Mouse (Mus musculus): ENCODE measurements around the gene Gjb4. TPM values are rescaled to one million over a fixed set of nuclear protein-coding genes. Genes with fewer than 3 reads are reported as not detected.

Gjb4 gene
- polyA plus RNA-seq, 2 experiments = 0.08 to 0.25 TPM

DNA sequence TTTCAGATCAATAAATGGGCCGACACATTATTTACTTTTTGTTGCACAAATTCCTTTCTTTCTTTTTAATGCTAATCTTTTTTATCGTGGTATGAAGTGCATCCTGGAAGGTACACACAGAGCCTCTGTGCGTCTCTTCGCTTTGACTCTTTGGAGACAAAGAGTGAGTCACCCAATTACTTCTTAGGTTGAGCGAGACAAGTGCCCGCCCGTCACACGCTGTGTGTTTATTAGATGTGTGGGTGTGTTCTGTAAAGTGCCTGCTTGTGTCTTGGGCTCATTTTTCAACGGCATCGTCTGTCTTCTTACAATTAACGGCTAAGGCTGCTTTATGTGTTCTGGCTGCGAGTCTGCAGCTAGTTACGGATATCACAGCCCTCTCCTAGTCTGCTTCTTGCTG lies 35.8 kb upstream of the Gjb4 start:
- H3K4me1 ChIP-seq (ENCODE audit: control insufficient read depth, insufficient read depth, low read length) = no peaks in the 10 kb centered on the region
- H3K27me3 ChIP-seq (ENCODE audit: control insufficient read depth, insufficient read depth, low read length) = no peaks in the 10 kb centered on the region
- no peak overlapping the region for H3K9ac ChIP-seq (ENCODE audit: low read depth, low read length, severe bottlenecking)
- 15% methylated on average over 13 of the region's 13 CpGs for whole genome bisulfite sequencing
- no peak overlapping the region for H3K4me3 ChIP-seq (replicated peaks; ENCODE audit: low read length)
- no peak overlapping the region for H3K27ac ChIP-seq (replicated peaks; ENCODE audit: low read depth, low read length)
- H3K36me3 ChIP-seq (ENCODE audit: control insufficient read depth, insufficient read depth, low read length) = no peaks in the 10 kb centered on the region
- no peak overlapping the region for H3K4me2 ChIP-seq (replicated peaks; ENCODE audit: low read depth, low read length, severe bottlenecking)
- no peak for TF ChIP-seq POLR2A (IDR thresholded peaks at IDR 0.05; ENCODE audit: borderline replicate concordance, extremely low read depth, insufficient read depth, insufficient read length)
- ATAC-seq (ENCODE audit: low FRiP score, low read depth) (no peak), DNase-seq (ENCODE audit: low spot score) (no peak)
- 0 out of 2 replicates have a peak, but pooled peaks cover 4% of the 10 kb centered on the region for H3K9me3 ChIP-seq (ENCODE audit: control insufficient read depth, low read length)

- Histone ChIP-seq H3K4me3 (replicated peaks; ENCODE audit: low read length) (no peak overlapping the region), H3K36me3 (ENCODE audit: control insufficient read depth, insufficient read depth, low read length) (no peaks in the 10 kb centered on the region), H3K27ac (replicated peaks; ENCODE audit: low read depth, low read length) (no peak overlapping the region), H3K9me3 (ENCODE audit: control insufficient read depth, low read length) (no peaks in the 10 kb centered on the region), H3K9ac (ENCODE audit: low read depth, low read length, severe bottlenecking) (no peak overlapping the region), H3K4me2 (replicated peaks; ENCODE audit: low read depth, low read length, severe bottlenecking) (no peak overlapping the region), H3K4me1 (ENCODE audit: control insufficient read depth, insufficient read depth, low read length) (no peaks in the 10 kb centered on the region), H3K27me3 (ENCODE audit: control insufficient read depth, insufficient read depth, low read length) (no peaks in the 10 kb centered on the region)
- TF ChIP-seq POLR2A (IDR thresholded peaks at IDR 0.05; ENCODE audit: borderline replicate concordance, extremely low read depth, insufficient read depth, insufficient read length) = no peak
- ATAC-seq (ENCODE audit: low FRiP score, low read depth) (no peak), DNase-seq (ENCODE audit: low spot score) (no peak)
- 26% methylated on average over 4 of the region's 4 CpGs for WGBS
Measured at GRCm38 (mm10) chr4:127377344-127377743, 23.5 kb upstream of the Gjb4 start.

GRCm38 (mm10) chr4:127375541-127376177 lies 21.8 kb upstream of the Gjb4 start:
- no peak overlapping the region for H3K4me3 ChIP-seq (replicated peaks; ENCODE audit: low read length)

GRCm38 (mm10) chr4:127374645-127375044 lies 20.8 kb upstream of the Gjb4 start:
- no peak overlapping the region for H3K9ac ChIP-seq (ENCODE audit: low read depth, low read length, severe bottlenecking)
- H3K36me3 ChIP-seq (ENCODE audit: control insufficient read depth, insufficient read depth, low read length) = no peaks in the 10 kb centered on the region
- H3K4me1 ChIP-seq (ENCODE audit: control insufficient read depth, insufficient read depth, low read length) = no peaks in the 10 kb centered on the region
- H3K4me3 ChIP-seq (replicated peaks; ENCODE audit: low read length) = no peak overlapping the region
- no peaks in the 10 kb centered on the region for H3K27me3 ChIP-seq (ENCODE audit: control insufficient read depth, insufficient read depth, low read length)
- no peaks in the 10 kb centered on the region for H3K9me3 ChIP-seq (ENCODE audit: control insufficient read depth, low read length)
- no peak for ATAC-seq (ENCODE audit: low FRiP score, low read depth)
- no peak for TF ChIP-seq POLR2A (IDR thresholded peaks at IDR 0.05; ENCODE audit: borderline replicate concordance, extremely low read depth, insufficient read depth, insufficient read length)
- H3K27ac ChIP-seq (replicated peaks; ENCODE audit: low read depth, low read length) = no peak overlapping the region
- DNase-seq (ENCODE audit: low spot score) = no peak
- H3K4me2 ChIP-seq (replicated peaks; ENCODE audit: low read depth, low read length, severe bottlenecking) = no peak overlapping the region
- WGBS = 82% methylated on average over 4 of the region's 4 CpGs

More at GRCm38 (mm10) chr4:127375541-127376177, 21.8 kb upstream of the Gjb4 start:
- ATAC-seq (ENCODE audit: low FRiP score, low read depth) (no peak), DNase-seq (ENCODE audit: low spot score) (no peak)
- Histone ChIP-seq H3K27ac (replicated peaks; ENCODE audit: low read depth, low read length) (no peak overlapping the region), H3K4me1 (ENCODE audit: control insufficient read depth, insufficient read depth, low read length) (no peaks in the 10 kb centered on the region), H3K4me2 (replicated peaks; ENCODE audit: low read depth, low read length, severe bottlenecking) (no peak overlapping the region), H3K27me3 (ENCODE audit: control insufficient read depth, insufficient read depth, low read length) (no peaks in the 10 kb centered on the region), H3K9ac (ENCODE audit: low read depth, low read length, severe bottlenecking) (no peak overlapping the region), H3K9me3 (ENCODE audit: control insufficient read depth, low read length) (no peaks in the 10 kb centered on the region), H3K36me3 (ENCODE audit: control insufficient read depth, insufficient read depth, low read length) (no peaks in the 10 kb centered on the region)
- TF ChIP-seq POLR2A (IDR thresholded peaks at IDR 0.05; ENCODE audit: borderline replicate concordance, extremely low read depth, insufficient read depth, insufficient read length) = no peak
- 89% methylated on average over 17 of the region's 17 CpGs for WGBS

GRCm38 (mm10) chr4:127373491-127373890 lies 19.6 kb upstream of the Gjb4 start:
- 70% methylated on average over 8 of the region's 8 CpGs for WGBS
- no peak overlapping the region for H3K4me2 ChIP-seq (replicated peaks; ENCODE audit: low read depth, low read length, severe bottlenecking)
- no peak overlapping the region for H3K27ac ChIP-seq (replicated peaks; ENCODE audit: low read depth, low read length)
- H3K9me3 ChIP-seq (ENCODE audit: control insufficient read depth, low read length) = no peaks in the 10 kb centered on the region
- DNase-seq (ENCODE audit: low spot score) (no peak), ATAC-seq (ENCODE audit: low FRiP score, low read depth) (no peak)
- no peak for TF ChIP-seq POLR2A (IDR thresholded peaks at IDR 0.05; ENCODE audit: borderline replicate concordance, extremely low read depth, insufficient read depth, insufficient read length)
- no peak overlapping the region for H3K4me3 ChIP-seq (replicated peaks; ENCODE audit: low read length)
- H3K27me3 ChIP-seq (ENCODE audit: control insufficient read depth, insufficient read depth, low read length) = no peaks in the 10 kb centered on the region
- no peaks in the 10 kb centered on the region for H3K36me3 ChIP-seq (ENCODE audit: control insufficient read depth, insufficient read depth, low read length)
- H3K4me1 ChIP-seq (ENCODE audit: control insufficient read depth, insufficient read depth, low read length) = no peaks in the 10 kb centered on the region
- H3K9ac ChIP-seq (ENCODE audit: low read depth, low read length, severe bottlenecking) = no peak overlapping the region

Measured in limb, embryonic 14.5 days (tissue).